8 mouse cellular contexts compared by ENCODE assay signal in the genomic region with DNA sequence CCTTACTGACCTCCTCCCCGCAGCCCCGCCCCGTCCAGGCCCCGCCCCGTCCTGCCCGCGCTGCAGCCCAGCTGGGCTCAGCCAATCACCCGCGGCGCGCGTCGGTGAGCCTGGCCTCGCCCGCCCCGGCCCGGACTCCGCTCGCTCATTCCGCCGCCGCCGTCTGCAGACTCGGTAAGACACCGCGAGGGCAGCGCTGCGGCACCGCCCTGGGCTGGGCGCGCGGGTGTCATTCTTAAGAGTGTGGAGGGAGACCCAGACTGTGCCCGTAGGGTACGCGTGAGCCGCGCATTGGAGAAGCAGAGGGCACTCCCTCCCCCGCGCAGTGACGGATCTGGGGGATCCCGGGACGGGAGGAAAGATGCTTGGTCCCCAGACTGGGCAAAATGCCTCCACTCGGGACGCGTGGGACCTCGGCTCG. TPM values are rescaled to one million over a fixed set of nuclear protein-coding genes. Genes with fewer than 3 reads are reported as not detected.
A peak's percentile ranks its signal among the peaks of the same experiment; 100 is the strongest.
DNase-seq lines count a peak whose midpoint lies in the region; ATAC-seq lines count a peak whose summit lies in the region.

No protein-coding gene starts in this region.

- under 1% methylated on average over 46 of the region's 47 CpGs for WGBS in hindbrain, embryonic 15.5 days

- H3K36me3 ChIP-seq in hindbrain, embryonic 15.5 days, result no peaks in the 10 kb centered on the region

- peak; percentile 68 for ATAC-seq in activated CD4-positive, CD25-positive, alpha-beta regulatory T cell, adult 4 months
- ATAC-seq in hindbrain, embryonic 15.5 days (ENCODE audit: low FRiP score, low read depth), result peak; percentile 74
- ATAC-seq in megakaryocyte-erythroid progenitor cell, adult 5-6 weeks (replicated peaks; ENCODE audit: low FRiP score, low TSS enrichment, poor library complexity, severe bottlenecking), result peak; percentile 57

- peaks cover 35% of the 10 kb centered on the region for H3K4me1 ChIP-seq in hindbrain, embryonic 15.5 days (replicated peaks)

- peak overlapping the region; percentile 88; the same call in 1 of the 2 replicates for H3K27ac ChIP-seq in hindbrain, embryonic 15.5 days (replicated peaks)

- H3K9ac ChIP-seq in hindbrain, embryonic 15.5 days, result peak overlapping the region; percentile 46

- H3K27me3 ChIP-seq in hindbrain, embryonic 15.5 days, result peaks cover 36% of the 10 kb centered on the region

- intact Hi-C loops in left cerebral cortex, postnatal 25 days (cut with DNase I), result no loop called here

- DNase-seq in cerebellum, postnatal 4 days (ENCODE audit: low spot score in 2 of 2), result peak; percentile 30 to 58
- peak; percentile 86 for DNase-seq in gastrocnemius, adult 18-20 months (ENCODE audit: low spot score)
- peak; percentile 53 to 58 for DNase-seq in left cerebral cortex, postnatal 25 days (ENCODE audit: low spot score in 2 of 2)
- peak; percentile 65 for DNase-seq in right cerebral cortex, postnatal 25 days
- DNase-seq in urinary bladder, postnatal 4 days (ENCODE audit: low spot score in 2 of 2), result peak; percentile 84 to 88

- H3K4me3 ChIP-seq in hindbrain, embryonic 15.5 days, result peak overlapping the region; percentile 51

- peak overlapping the region; percentile 84 for H3K4me2 ChIP-seq in hindbrain, embryonic 15.5 days

- H3K9me3 ChIP-seq in hindbrain, embryonic 15.5 days, result no peaks in the 10 kb centered on the region

RNA-seq across cellular contexts. Expression of gene Cpt1a, which starts 1.1 kb away (rescaled TPM):
- 10 to 100 TPM; 18.3 to 18.4 TPM for polyA plus RNA-seq in activated CD4-positive, CD25-positive, alpha-beta regulatory T cell, adult 4 months (2017; shearing (Covaris generic))
- 1 to 10 TPM; 6.2 to 8.3 TPM for total RNA-seq in gastrocnemius, adult 18-20 months (2021)
- 17.7 and 18.2 TPM in 2 replicates for polyA plus RNA-seq in hindbrain, embryonic 15.5 days (2015; fragmentation: Nextera tagmentation; extraction: Ambion mirVana)
- 10 to 100 TPM; 24.0 to 30.0 TPM for total RNA-seq in left cerebral cortex, postnatal 25 days (2021)
- 33.3 and 51.4 TPM in 2 replicates for total RNA-seq in megakaryocyte-erythroid progenitor cell, adult 5-6 weeks (2014; fragmentation: Nextera tagmentation)
- 34.2 and 35.2 TPM in 2 replicates for total RNA-seq in megakaryocyte-erythroid progenitor cell, adult 5-6 weeks (2017)

RNA-seq across cellular contexts. Expression of gene Ighmbp2, which starts 40.4 kb away (rescaled TPM):
- polyA plus RNA-seq in activated CD4-positive, CD25-positive, alpha-beta regulatory T cell, adult 4 months (2017; shearing (Covaris generic)), result 1 to 10 TPM; 3.3 to 4.9 TPM
- 1 to 10 TPM; 4.1 to 4.5 TPM for total RNA-seq in gastrocnemius, adult 18-20 months (2021)
- polyA plus RNA-seq in hindbrain, embryonic 15.5 days (2015; fragmentation: Nextera tagmentation; extraction: Ambion mirVana), result 9.9 and 11.6 TPM in 2 replicates
- 10 to 100 TPM in 1 of 2 experiments, 1 to 10 TPM in 1; 9.3 to 10.4 TPM for total RNA-seq in left cerebral cortex, postnatal 25 days (2021)
- 5.5 and 8.3 TPM in 2 replicates for total RNA-seq in megakaryocyte-erythroid progenitor cell, adult 5-6 weeks (2014; fragmentation: Nextera tagmentation)
- 7.3 and 7.9 TPM in 2 replicates for total RNA-seq in megakaryocyte-erythroid progenitor cell, adult 5-6 weeks (2017)

RNA-seq across cellular contexts. Expression of gene Mrpl21, which starts 40.5 kb away (rescaled TPM):
- 100 to 1,000 TPM; 116 to 129 TPM for polyA plus RNA-seq in activated CD4-positive, CD25-positive, alpha-beta regulatory T cell, adult 4 months (2017; shearing (Covaris generic))
- total RNA-seq in gastrocnemius, adult 18-20 months (2021), result 10 to 100 TPM; 57.3 to 65.9 TPM
- 105 and 106 TPM in 2 replicates for polyA plus RNA-seq in hindbrain, embryonic 15.5 days (2015; fragmentation: Nextera tagmentation; extraction: Ambion mirVana)
- 10 to 100 TPM; 49.9 to 55.9 TPM for total RNA-seq in left cerebral cortex, postnatal 25 days (2021)
- 91.3 and 114 TPM in 2 replicates for total RNA-seq in megakaryocyte-erythroid progenitor cell, adult 5-6 weeks (2014; fragmentation: Nextera tagmentation)
- 118 and 166 TPM in 2 replicates for total RNA-seq in megakaryocyte-erythroid progenitor cell, adult 5-6 weeks (2017)

Comparison
In these comparisons a context has a peak if more than half of its experiments do, and no peak if none do; other contexts are left out.
1. Peak in every context shown above with its lines: DNase-seq, ATAC-seq, H3K4me3 ChIP-seq and H3K27ac ChIP-seq.